Mouse (Mus musculus): ENCODE data around the gene Olfr1278.
"Not testable (repeated sequence)": the region's sequence is repeated elsewhere in the genome, so short reads cannot be mapped to it uniquely, and the experiment has no call there.

The Olfr1278 gene

DNA sequence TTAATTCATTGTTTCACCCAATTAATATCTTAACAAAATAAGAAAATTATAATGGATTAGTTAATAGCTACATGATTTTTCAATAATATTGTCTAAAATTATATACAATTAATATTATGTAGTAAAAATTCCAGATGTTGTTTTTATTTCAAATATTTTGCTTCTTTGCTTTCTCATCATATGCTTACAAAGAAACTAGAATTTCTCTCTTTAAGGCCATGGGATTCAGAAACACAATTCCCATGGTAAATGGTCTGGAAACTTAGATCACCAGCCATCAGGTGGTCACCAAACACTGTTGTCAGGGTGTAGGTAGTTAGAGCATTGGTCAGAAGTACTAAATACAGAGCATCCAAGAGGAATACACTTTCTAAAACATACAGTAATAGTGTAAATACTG is at the start of gene Olfr1278:
Olfr1278 (plus strand) TSS at position 301 of the 400 bp plus-strand sequence.
- no peak for DNase-seq

DNA sequence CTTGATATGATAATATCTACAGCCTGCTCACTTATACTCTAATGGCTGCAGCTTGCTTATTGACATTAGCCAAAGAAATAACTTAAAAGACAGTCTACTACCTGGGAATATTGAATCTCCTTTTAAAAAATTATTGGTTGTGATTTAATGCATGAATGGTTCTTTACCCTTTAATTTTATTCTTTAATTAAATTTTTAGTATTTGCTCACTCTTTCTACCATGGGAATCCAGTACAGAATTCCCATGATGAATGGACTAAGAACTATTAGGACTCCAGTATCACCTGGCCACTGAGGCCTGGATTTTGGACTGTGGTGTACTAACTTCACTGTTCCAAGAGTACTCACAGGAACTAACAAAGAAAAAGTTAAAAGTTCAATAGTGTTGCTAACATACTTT is 35.7 kb upstream of the Olfr1278 start, which contains the start of gene Olfr1276:
Olfr1276 (plus strand) TSS at position 301 of the 400 bp plus-strand sequence.
- no peak for DNase-seq

DNA sequence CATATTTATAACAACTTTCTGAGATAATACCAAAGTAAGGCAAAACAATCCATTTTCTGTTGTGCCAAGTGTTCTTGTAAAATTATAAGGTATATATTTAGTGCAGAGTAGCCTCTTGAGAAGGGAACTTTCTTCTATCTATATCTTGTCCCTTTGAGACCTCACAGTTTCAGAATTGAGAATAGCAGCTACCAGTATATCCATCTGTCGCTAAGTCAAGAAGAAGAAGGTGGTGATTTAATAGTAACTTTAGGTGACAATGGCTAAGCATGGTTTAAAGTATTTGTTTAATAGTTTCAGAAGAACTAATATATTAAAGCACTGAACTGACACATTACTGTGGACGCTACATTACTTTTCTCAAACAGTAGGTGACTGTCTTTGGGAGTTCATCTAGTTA is 15.9 kb upstream of the Olfr1278 start, which contains the start of gene Olfr1277:
Olfr1277 (minus strand) TSS at position 101 of the 400 bp plus-strand sequence.
- DNase-seq: no peak

DNA sequence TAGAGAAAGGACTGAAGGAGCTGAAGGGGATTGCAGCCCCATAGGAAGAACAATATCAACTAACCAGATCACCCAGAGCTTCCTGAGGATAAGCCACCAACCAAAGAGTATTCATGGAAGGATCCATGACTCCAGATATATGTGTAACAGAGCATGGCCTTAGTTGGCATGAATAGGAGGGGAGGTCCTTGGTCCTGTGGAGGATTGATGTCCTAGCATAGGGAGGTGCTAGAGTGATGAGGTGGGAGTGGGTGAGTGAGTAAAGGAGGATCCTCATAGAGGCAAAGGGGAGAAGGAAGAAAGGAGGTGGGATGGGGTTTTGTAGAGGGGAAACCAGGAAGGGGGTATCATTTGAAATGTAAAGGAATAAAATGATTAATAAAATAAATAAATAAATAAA is 8.6 kb downstream of the Olfr1278 start:
- DNase-seq: no peak

DNA sequence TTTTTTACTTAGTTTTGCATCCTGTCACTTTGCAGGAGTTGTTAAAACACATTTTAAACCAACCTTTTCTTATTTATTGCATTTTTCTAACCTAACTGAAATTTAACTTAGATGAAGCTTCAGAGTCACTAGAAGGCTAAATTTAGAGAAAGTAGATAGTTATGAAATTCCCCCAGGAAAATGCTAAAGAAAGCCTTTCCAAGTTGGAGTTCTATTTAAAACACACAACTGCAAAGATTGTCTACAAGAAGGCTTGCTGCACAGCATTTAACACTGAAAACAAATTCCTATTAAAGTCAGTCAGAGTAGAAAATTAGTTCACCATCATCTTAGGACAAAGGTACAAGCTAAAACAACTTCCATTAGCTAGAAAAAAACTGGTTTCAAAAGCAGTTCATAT is 10.4 kb downstream of the Olfr1278 start, which contains the start of gene Olfr1279:
Olfr1279 (plus strand) TSS at position 262 of the 400 bp plus-strand sequence.
- DNase-seq: no peak

DNA sequence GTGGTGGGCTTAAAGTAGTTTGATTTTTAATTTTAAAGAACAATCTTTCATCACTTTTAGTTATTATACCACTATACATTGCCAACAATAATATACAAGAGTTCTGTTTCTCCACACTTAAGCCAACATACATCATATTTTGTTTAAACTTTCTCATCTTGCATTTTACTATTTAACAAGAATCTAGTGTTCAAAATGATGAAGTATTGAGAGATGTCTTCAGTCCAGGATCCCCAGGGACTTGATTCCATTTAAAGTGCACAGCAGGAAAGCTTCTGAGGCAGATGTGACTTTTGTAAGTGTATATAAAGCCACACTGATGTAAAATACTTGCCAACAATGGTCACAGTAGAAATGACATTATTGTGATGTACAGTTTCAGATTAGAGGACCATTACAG is 23.8 kb downstream of the Olfr1278 start, which contains the start of gene Olfr1280:
Olfr1280 (plus strand) TSS at position 301 of the 400 bp plus-strand sequence.
- DNase-seq: no peak

DNA sequence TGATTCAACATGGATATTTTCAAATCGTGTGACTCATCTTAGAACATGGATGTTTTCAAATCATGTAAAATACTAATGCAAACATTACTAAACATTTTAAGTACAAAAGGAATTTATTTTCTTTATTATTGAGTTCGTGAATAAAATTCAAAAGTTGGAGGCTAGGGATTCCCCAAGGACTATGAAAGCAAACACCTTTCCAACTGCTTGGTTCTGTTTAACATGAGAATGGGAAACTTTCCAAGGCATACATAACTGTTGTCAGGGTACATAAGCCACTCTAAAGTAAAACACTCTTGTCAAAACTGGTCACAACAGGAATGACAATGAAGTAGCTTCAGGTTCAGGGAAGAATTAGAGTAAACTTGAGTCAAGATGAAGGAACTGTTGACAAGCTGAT is 36.3 kb downstream of the Olfr1278 start, which contains the start of gene Olfr1281:
Olfr1281 (plus strand) TSS at position 301 of the 400 bp plus-strand sequence.
- no peak for DNase-seq

DNA sequence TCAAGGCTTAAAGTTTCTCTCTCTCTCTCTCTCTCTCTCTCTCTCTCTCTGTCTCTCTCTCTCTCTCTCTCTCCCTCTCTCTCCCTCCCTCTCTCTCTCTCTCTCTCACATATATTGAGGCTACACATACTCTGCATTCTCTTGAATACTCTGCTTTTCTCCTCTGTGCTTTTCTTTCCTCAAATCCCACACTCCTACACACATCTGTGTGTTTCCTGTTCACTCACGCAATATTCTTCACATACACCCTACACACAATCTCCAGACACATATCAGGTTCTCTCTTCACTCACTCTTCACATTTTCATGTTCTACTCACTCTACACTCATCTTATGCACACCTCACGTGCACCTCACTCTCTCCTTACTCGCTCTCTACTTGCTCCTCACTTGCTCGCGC is 43.8 kb downstream of the Olfr1278 start:
- DNase-seq: not testable (repeated sequence)

DNA sequence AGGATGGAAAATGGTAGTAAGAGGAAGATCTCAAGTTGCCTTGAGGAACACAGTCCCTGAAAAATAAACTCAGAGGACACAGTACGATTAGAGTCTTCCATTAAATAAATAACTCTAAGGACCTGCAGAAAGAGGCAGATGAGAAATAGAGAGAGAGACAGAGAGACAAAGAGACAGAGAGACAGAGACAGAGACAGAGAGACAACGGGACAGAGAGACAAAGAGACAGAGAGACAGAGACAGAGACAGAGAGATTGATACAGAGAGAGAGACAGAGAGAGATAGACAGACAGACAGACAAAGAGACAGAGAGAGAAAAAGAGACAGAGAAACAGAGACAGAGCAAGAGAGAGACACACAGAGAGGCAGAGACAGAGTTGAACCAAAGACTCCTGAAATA is 46.0 kb downstream of the Olfr1278 start, which contains the start of gene Olfr1282:
Olfr1282 (minus strand) TSS at position 101 of the 400 bp plus-strand sequence.
- DNase-seq: no peak

All from cerebellum, postnatal 10 days (tissue).